Mouse (Mus musculus) gastrocnemius, adult 2 months (tissue): ENCODE measurements around the gene Bicdl1. TPM values are rescaled to one million over a fixed set of nuclear protein-coding genes. Genes with fewer than 3 reads are reported as not detected.
A peak's percentile ranks its signal among the peaks of the same experiment; 100 is the strongest.
"Not testable (repeated sequence)": the region's sequence is repeated elsewhere in the genome, so short reads cannot be mapped to it uniquely, and the experiment has no call there.

Source experiments
- DNase-seq: peaks from one replicate; pipeline ENCODE4 v3.0.0; 2022
- H3K27ac ChIP-seq: fragments of 200-600 bp; 2 replicates; pipeline ENCODE4 v1.8.1; 2022; ENCODE audit warnings: mild to moderate bottlenecking
- H3K4me3 ChIP-seq: fragments of 200-600 bp; 2 replicates; pipeline ENCODE4 v1.8.1; 2022; ENCODE audit warnings: mild to moderate bottlenecking, moderate library complexity
- CTCF ChIP-seq: fragments of 200-600 bp; IDR thresholded peaks from 2 replicates; pipeline ENCODE4 v1.8.1; 2022; ENCODE audit warnings: antibody characterized with exemption, mild to moderate bottlenecking, moderate library complexity
- intact Hi-C: fragments of 180-260 bp; cut with DNase I; formaldehyde crosslinking; loops from one replicate; pipeline ENCODE4 v1.15.1; 2025
- long read RNA-seq, 2 experiments: library from polyadenylated mRNA; stranded (forward); transcript quantifications; one replicate each; pipeline ENCODE4 v2.0.0; 2021
- total RNA-seq, 2 experiments: library from RNA; stranded (reverse); gene quantifications; 2 replicates each; pipeline ENCODE4 v1.2.3; 2021

Gene Bicdl1
- 1 to 10 TPM; 2.3 to 2.4 TPM for total RNA-seq
- long read RNA-seq, experiment 1, partial matches to known transcripts = 0 of 3 reads
- long read RNA-seq, experiment 1, other reads (novel, unspliced or antisense) = 1 of 3 reads
- long read RNA-seq, experiment 2, partial matches to known transcripts = 0 of 3 reads
- long read RNA-seq, experiment 2, other reads (novel, unspliced or antisense) = 0 of 3 reads

DNA sequence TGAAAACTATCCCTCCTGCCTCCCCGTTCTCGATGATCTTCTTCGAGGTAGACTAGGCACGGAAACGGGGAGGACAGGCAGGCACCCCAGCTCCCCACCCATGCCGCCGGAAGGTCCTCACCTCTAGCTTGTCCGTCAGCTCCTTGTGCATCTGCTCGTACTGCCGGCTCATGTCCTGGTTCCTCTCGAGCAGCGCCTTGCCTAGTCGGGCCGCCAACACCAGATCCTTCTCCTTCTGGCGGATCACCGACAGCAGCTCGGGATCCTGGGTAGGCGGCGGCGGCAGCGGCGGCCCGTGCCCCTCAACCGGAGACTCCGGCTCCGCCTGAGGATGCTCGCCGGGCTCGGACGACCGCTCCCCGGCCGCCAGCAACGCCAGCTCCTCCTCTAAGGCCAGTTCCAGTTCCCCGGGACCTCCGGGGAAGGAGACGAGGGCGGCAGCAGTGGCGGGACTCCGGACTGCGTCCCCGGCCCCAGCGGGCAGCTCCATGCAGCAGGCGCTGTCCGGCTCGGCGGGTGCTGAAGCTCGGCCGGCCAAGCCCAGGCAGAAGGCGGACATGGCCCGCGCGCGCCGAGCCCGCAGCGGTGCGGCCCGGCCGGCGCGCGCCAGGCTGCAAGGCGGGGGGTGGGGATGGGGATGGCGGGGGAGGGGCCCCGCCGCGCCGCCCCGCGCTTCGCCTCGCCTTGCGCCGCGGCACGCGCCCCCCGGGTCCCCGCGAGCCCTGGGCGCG, at the start of gene Bicdl1:
Gene Bicdl1, minus strand, starts transcription at position 621 of the 731 bp plus-strand sequence.
- peak; percentile 90 for DNase-seq
- H3K27ac ChIP-seq = no peak within 1 kb of the TSS
- intact Hi-C loops = no loop called here
- no peak for TF ChIP-seq CTCF
- peak within 1 kb of the TSS; percentile 72 for H3K4me3 ChIP-seq

DNA sequence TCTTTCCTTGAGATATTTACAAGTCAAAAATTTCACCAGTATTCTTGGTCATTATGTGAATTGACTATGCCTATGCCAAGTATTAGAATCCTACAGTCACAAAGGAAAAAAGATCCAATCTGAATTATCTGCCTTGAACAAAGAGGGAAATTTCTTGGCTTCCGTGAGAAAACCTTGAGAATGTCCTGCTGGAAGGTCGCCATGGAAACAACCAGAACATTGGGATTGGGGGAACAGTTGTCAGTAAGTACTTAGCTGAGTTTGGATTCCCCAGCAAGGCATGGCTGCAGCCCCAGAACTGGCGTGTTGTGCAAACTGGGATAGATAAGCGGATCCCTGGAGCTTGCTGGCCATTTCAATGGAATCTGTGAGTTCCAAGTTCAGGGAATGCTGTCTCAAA, 45.5 kb upstream of the Bicdl1 start:
- H3K4me3 ChIP-seq = no peak overlapping the region
- intact Hi-C loops = no loop called here
- DNase-seq = no peak
- H3K27ac ChIP-seq = no peak overlapping the region
- TF ChIP-seq CTCF = no peak

DNA sequence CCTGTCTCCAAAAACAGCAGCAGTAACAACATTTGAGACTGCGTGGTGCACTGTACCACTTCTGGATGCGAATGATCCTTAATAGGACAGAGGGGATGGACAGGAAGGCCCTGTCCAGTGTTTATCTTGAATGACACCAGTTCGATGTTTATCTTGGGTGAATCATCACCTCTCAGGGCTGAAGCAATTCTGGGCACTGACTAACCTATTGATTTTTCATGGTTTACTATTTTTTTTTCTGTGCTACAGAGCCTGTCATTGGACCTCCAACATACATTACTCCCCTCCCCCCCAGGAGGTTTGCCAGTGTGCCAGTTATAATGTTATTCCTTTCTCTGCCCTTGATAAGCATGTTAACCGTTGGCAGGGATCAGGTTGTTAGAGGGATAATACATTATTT, 43.9 kb upstream of the Bicdl1 start:
- TF ChIP-seq CTCF = no peak
- H3K4me3 ChIP-seq = no peak overlapping the region
- intact Hi-C loops = no loop called here
- H3K27ac ChIP-seq = no peak overlapping the region
- no peak for DNase-seq

DNA sequence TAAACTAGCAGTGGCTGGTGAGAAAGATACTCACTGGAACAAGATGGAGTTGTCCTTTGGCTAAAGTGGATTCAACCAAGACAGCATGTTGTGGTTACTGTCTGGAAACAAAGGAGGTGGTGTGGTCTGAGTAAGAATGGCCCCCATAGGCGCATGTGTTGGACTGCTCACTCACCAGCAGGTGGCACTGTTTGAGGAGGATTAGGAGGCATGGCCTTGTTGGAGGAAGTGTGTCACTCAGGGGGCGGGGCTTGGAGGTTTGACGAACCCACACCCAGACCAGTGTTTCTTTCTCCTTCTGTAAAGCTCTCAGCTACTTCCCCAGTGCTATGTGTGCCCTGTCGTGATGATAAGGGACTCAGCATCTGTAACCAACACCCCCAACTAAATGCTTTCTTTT, 38.6 kb upstream of the Bicdl1 start:
- no peak for TF ChIP-seq CTCF
- DNase-seq = no peak
- intact Hi-C loops = no loop called here
- no peak overlapping the region for H3K4me3 ChIP-seq
- no peak overlapping the region for H3K27ac ChIP-seq

DNA sequence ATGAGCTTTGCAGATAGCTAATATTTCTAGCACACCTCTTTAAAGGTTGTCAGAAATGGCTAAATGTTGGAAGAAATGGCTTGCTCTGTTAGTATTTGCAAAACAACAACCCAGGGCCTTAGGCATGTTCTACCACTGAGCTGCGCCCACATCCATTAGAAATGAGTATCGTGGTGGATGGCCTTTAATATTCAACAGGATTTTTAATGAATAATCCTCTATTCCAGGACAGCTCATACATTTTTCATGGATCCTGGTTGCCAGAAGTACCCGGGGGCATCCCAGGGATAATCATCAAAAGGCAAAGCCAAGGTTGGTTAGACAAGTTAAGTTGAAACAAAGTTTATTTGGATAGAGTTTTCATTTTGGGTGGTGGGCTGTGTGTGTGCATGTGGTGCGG, 37.7 kb upstream of the Bicdl1 start:
- no peak for DNase-seq
- no peak overlapping the region for H3K4me3 ChIP-seq
- intact Hi-C loops = no loop called here
- no peak overlapping the region for H3K27ac ChIP-seq
- no peak for TF ChIP-seq CTCF

DNA sequence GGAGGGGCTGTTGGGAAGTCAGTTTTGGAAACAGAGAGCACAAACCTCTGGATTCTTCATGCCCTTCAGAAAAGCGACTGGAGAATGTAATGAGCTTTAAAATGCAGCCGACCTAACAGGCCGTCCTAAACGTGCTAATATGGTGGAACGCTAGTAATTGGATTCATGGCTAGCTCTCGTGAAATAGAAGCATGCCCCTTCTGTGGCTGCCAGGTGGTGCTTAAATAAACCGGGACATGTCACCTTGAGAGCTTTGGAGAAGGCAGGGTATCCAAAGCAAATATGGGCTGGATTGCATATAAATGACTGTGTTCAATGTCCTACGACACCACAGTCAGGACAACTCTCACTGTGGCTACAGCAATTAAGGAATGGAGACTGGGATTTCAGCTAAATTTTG, 35.4 kb upstream of the Bicdl1 start:
- no peak for TF ChIP-seq CTCF
- DNase-seq = no peak
- intact Hi-C loops = no loop called here
- H3K4me3 ChIP-seq = no peak overlapping the region
- no peak overlapping the region for H3K27ac ChIP-seq

DNA sequence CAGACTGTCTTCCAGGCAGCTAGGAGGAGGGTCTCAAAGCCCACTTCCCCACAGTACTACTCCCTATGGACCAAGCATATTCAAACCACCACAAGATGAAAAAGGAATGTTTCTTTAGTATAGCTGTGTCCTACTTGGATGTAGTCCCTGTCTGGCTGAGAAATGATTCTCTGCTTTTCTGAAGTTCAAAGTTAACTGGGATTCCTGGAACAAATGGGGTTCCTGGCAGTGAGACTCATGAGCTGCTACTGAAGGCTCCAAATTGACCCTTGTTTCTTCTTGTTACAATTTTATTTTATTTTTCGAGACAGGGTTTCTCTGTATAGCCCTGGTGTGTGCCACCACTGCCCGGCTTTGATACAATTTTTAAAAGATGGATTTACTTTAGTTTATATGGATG, 32.6 kb upstream of the Bicdl1 start:
- no peak overlapping the region for H3K27ac ChIP-seq
- DNase-seq = no peak
- no peak for TF ChIP-seq CTCF
- intact Hi-C loops = no loop called here
- no peak overlapping the region for H3K4me3 ChIP-seq

DNA sequence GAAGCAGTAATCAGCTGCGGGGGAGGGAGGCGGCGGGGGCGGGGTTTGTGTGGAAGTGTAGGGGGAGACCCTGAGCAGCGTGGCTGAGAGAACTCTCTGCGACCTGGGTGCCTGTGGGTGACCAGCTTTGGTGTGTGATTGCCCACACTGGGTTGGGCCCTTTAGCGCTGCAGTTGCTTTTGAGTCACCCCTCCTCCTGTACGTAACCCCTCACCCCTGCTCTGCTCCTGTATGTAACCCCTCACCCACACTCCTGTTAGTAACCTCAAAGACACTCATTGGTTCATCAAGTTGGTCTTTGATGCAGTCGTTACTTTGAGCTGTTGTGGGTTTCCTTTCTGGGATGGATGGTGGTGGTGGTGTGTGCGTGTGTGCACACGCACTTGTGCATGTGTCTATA, 29.5 kb upstream of the Bicdl1 start:
- no peak for DNase-seq
- Histone ChIP-seq H3K27ac (no peak overlapping the region), H3K4me3 (no peak overlapping the region)
- intact Hi-C loops = no loop called here
- no peak for TF ChIP-seq CTCF

DNA sequence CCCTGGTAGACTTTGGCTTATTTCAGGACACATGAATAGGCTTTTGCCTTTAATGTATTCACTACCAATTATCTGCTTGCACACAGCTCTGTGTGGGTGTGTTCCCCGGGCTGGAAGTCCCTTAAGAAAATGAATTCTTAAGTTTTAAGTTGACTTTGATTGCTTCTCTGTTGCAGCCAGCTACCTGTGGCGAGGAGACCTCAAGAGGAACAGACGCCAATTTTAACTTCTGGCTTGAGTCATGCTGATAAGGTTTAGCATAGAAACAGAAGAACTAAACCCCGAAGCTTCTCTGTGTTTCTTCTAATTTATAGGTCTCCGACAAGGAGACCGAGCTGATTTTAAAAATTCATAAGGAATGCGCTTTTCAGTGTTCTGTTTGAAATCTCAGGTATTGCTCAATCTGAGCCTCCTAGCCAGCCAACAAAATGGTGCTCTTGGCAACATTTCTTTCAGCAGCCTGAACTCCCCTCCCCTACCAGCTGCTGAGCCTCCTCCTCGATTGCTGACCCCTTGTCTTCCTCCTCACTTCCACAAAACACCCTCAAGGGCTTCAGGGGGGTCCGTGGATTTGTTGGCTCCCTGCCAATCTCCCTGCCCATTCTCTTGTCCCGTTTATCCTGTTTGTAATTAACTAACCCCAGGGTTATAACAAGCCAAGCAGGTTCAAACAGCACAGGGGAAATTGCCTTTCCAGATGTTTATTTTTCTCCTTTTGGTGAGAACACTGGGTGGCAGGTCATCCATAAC, 27.2 kb upstream of the Bicdl1 start:
- intact Hi-C loops = no loop called here
- H3K4me3 ChIP-seq = no peak overlapping the region
- no peak overlapping the region for H3K27ac ChIP-seq
- TF ChIP-seq CTCF = no peak
- no peak for DNase-seq

DNA sequence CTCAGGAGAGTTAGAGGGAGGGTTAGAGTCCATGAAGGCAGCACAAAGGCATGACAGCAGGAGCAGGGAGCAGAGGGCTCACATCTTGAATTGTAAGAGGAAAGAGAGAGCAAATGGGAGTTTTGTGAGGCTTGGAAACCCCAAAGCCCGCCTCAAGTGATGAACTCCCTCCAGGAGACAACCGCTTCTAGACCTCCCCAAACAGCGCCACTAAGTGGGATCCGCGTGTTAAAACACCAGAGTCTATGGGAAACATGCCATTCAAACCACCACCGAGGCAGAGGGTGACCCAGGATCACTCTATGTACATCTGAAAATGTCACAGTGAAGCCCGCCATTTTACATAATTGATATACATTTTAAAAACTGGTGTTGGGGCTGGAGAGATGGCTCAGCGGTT, 26.1 kb upstream of the Bicdl1 start:
- Histone ChIP-seq H3K4me3 (no peak overlapping the region), H3K27ac (no peak overlapping the region)
- intact Hi-C loops = no loop called here
- no peak for DNase-seq
- no peak for TF ChIP-seq CTCF

DNA sequence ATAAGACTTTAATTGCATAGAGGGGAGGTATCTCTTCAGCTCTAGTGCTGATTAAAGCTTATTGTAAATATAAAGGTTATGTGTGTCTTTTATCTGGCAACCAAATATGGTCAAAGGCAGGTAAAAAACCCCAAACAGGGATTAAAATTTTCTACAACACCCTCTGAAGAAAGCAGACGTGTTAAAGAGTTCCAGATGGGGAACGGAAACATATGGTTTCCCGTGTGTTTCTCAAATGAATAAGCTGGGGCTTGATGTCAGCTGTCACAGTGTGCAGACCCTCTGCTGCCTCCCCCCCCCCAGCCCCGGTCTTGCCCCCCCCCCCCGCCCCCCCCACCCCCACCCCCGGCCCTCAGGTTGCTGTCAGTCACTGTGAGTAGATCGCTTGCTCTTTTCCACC, 24.1 kb upstream of the Bicdl1 start:
- no peak for TF ChIP-seq CTCF
- H3K4me3 ChIP-seq = no peak overlapping the region
- intact Hi-C loops = no loop called here
- no peak for DNase-seq
- no peak overlapping the region for H3K27ac ChIP-seq

DNA sequence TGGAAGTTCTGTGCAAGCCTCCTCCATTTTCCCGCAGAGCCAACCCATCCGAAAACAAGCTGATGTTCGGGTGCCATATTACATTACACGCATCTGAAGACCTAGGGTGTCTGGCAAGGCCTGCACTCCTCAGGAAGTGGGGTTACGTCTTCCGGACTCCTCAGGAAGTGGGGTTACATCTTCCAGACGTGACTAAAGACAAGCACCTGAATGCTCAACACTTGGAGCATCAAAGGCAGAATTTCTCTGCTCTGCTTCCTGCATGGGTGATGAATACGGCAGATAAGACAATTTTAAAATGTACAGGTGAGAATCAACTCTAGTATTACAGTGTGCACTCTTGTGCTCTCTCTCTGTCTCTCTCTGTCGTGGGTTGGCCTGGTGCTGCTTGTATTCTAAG, 23.4 kb upstream of the Bicdl1 start:
- no peak for TF ChIP-seq CTCF
- intact Hi-C loops = no loop called here
- no peak overlapping the region for H3K27ac ChIP-seq
- no peak for DNase-seq
- no peak overlapping the region for H3K4me3 ChIP-seq

DNA sequence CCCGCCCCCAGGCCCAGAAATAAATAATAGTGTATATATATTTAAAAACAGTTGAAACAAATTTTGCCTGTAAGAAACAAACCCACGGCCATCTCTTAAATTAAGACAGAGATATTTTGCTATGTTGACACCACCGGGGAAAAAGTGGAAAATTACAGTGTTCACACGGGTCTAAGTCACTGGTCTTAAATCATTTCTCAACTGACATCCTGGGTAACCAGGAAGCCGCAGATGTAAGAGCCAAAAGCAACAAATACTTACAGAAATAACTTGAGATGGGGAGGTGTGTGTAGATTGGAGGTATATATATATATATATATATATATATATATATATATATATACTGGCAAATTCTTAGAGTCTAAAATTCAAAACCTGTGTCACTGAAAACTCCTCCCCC, 21.5 kb upstream of the Bicdl1 start:
- Histone ChIP-seq H3K4me3 (no peak overlapping the region), H3K27ac (no peak overlapping the region)
- TF ChIP-seq CTCF = no peak
- no peak for DNase-seq
- intact Hi-C loops = no loop called here

DNA sequence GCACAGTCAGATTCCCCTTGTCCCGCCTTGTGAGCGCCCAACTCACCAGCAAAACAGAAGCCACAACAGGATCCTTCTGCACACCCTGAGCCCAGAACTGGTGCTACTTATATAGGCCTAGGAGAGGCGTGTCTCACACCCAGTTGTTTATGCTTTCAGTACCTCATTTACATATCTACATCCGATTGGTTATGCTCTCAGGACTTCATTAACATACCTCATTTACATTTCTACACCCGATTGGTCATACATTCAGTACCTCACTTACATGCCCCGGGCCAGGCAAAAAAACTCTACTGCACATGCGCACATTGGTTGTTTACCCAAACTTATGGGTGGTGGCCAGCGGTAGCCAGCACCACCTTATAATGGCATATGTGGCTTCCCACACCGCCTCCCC, 20.5 kb upstream of the Bicdl1 start:
- intact Hi-C loops = not testable (repeated sequence)

More for the DNA sequence above, 20.5 kb upstream of the Bicdl1 start:
- not testable (repeated sequence) for DNase-seq, H3K27ac ChIP-seq, H3K4me3 ChIP-seq
